Mouse (Mus musculus): ENCODE measurements at regions not wholly inside any gene's neighbourhood (a gene's known extent, or its start where the extent isn't known, plus 50 kb on each side); places are given as distances from the start of the nearest gene placed in this dataset.

DNA sequence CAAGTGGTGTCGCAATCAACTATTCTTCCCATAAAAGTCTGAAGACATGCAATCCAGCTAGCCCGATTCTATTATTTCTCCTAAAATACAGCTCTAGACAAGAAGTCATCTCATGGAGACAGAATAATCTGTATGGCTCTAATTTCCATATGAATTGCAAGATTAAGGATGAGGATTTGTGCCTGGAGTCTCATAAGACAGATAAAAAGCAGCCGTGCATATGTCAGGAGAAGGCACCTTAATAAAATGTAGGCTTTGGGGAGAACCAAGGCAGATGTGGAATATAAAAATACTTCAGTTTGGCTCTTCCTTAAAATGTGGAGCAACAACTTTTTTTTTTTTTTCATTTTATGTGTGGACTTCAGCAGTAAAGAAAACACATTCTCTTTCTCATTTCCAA, 876.8 kb downstream of the Hace1 start:
- no peak for DNase-seq (ENCODE audit: low spot score in 2 of 2)

DNA sequence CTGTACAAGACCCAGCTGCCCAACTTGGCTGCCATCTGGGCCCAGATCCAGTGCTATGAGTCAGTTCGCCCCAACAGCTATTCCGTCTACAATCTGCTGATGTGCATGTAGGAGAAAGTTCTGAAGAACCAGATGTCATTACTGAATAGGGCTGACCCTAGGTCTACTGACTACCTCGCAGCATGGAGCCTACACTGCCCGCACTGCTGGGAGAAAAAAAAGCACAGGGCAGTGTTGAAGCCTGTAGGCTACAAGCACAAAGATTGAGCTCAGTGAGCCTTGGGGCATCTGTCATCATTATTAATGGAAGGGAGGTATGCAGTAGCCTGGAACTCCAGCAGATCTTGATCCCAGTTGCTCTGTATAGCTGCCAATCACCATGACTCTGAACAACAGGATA, 881.1 kb downstream of the Hace1 start:
- DNase-seq (ENCODE audit: low spot score in 2 of 2): no peak

DNA sequence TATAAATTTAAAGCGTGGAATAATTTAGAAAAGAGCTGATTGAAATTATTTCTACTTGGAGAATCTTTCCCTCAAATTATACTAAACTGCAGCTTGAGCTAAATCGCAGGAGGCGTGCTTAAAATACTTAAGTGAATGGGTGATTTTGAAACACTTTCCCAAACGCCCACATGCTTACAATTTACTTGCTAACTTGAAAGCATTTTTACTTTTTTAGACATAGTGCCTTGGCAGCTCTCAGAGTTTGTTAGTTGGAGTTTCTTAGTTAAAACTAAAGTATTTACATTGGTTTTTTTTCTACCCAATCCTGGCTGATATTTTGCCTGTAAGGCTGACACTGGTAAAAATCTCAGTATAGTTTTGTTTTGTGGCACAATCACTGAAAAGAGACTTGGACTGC, 906.0 kb downstream of the Hace1 start:
- peak in 1 of 2 experiments; percentile 34 for DNase-seq (ENCODE audit: low spot score in 2 of 2)

All from right cerebral cortex, postnatal 36 days (tissue).